ENCODE assay signal across 20 mouse cellular contexts in genomic region chr9:98388633-98388965, GRCm38 (mm10). TPM values are rescaled to one million over a fixed set of nuclear protein-coding genes. Genes with fewer than 3 reads are reported as not detected.
DNase-seq lines count a peak whose midpoint lies in the region.
"Had no signal": no experiment of that assay in that cellular context is flagged by ENCODE, and none has a peak within 500 bp of the region (broad histone marks: within the 10 kb centered on the region; RNA-seq: fewer than 3 reads in every experiment).

No protein-coding gene starts in this region.

- intact Hi-C loops in left cerebral cortex, postnatal 14 days (cut with DNase I), result no loop called here

- peak; percentile 14 to 50 for DNase-seq in layer of hippocampus, adult 18-20 months (ENCODE audit: low spot score in 2 of 2)
- DNase-seq in layer of hippocampus, postnatal 10 days (ENCODE audit: low spot score in 2 of 2), result no peak
- peak; percentile 82 for DNase-seq in right cerebral cortex, adult 18-20 months
- no peak for DNase-seq in right cerebral cortex, postnatal 4 days
- peak; percentile 56 to 77 for DNase-seq in left cerebral cortex, postnatal 14 days (ENCODE audit: low spot score in 2 of 2)
- peak; percentile 90 for DNase-seq in telencephalon, adult 2 months (ENCODE audit: low read depth, low spot score)
- no peak for DNase-seq in adrenal gland, postnatal 10 days
- DNase-seq: B cell, adult 2 months; cerebellum, adult 11-12 months; cerebellum, postnatal 10 days; gastrocnemius, postnatal 10 days; heart, adult 18-20 months; heart, postnatal 14 days; kidney, postnatal 4 days; liver, postnatal 0 days; lung, postnatal 10 days; thymus, adult 2 months; thymus, postnatal 4 days had no signal

RNA-seq across cellular contexts. Expression of gene Rbp1, which starts 34.2 kb away (rescaled TPM):
- total RNA-seq in layer of hippocampus, adult 18-20 months (2021), result 1 to 10 TPM; 5.0 to 5.4 TPM
- total RNA-seq in layer of hippocampus, postnatal 10 days (2021), result 1 to 10 TPM; 7.4 to 7.8 TPM
- 1 to 10 TPM; 6.7 to 6.8 TPM for total RNA-seq in left cerebral cortex, postnatal 14 days (2021)
- 10 to 100 TPM; 13.2 to 20.9 TPM for total RNA-seq in adrenal gland, postnatal 10 days (2021)
- total RNA-seq: monocyte, adult 5-6 weeks; neutrophil, adult 5-6 weeks had no signal

Comparison
In these comparisons a context has a peak if more than half of its experiments do, and no peak if none do; other contexts are left out.
1. DNase-seq: peak in layer of hippocampus, adult 18-20 months (2 of 2), right cerebral cortex, adult 18-20 months (single experiment), left cerebral cortex, postnatal 14 days (2 of 2) and telencephalon, adult 2 months (single experiment); none in layer of hippocampus, postnatal 10 days (0 of 2), right cerebral cortex, postnatal 4 days (single experiment) and adrenal gland, postnatal 10 days (single experiment).